ENCODE assay signal across 8 mouse cellular contexts in genomic region chr7:13036806-13037205, GRCm38 (mm10). TPM values are rescaled to one million over a fixed set of nuclear protein-coding genes. Genes with fewer than 3 reads are reported as not detected.
DNase-seq lines count a peak whose midpoint lies in the region; ATAC-seq and TF ChIP-seq lines count a peak whose summit lies in the region.

No protein-coding gene starts in this region.

- H3K4me3 ChIP-seq in heart, embryonic 10.5 days = peak overlapping the region; percentile 85
- H3K4me3 ChIP-seq in E14TG2a.4 (replicated peaks; ENCODE audit: low read length) = peak overlapping the region; percentile 89
- H3K4me3 ChIP-seq in forebrain, embryonic 15.5 days = peak overlapping the region; percentile 90
- peak overlapping the region; percentile 87 for H3K4me3 ChIP-seq in liver, embryonic 15.5 days (replicated peaks)

- 35% methylated on average over 4 of the region's 4 CpGs for WGBS in heart, embryonic 10.5 days
- 49% methylated on average over 4 of the region's 4 CpGs for WGBS in forebrain, embryonic 15.5 days
- WGBS in liver, embryonic 15.5 days (ENCODE audit: insufficient replicate concordance) = 24% methylated on average over 4 of the region's 4 CpGs

- H3K4me2 ChIP-seq in forebrain, embryonic 15.5 days (replicated peaks) = peak overlapping the region; percentile 78
- peak overlapping the region; percentile 86 for H3K4me2 ChIP-seq in liver, embryonic 15.5 days

- DNase-seq in heart, embryonic 10.5 days (ENCODE audit: low spot score) = no peak
- no peak for DNase-seq in heart, postnatal 36 days
- no peak for DNase-seq in right cerebral cortex, postnatal 36 days (ENCODE audit: low spot score in 2 of 2)
- no peak for DNase-seq in cerebellum, postnatal 10 days
- DNase-seq in frontal cortex, postnatal 36 days (ENCODE audit: low spot score in 2 of 2) = no peak

- H3K27ac ChIP-seq in heart, embryonic 10.5 days = peak overlapping the region; percentile 100
- peak overlapping the region; percentile 100 for H3K27ac ChIP-seq in forebrain, embryonic 15.5 days (replicated peaks)
- H3K27ac ChIP-seq in liver, embryonic 15.5 days (replicated peaks) = peak overlapping the region; percentile 98

- H3K36me3 ChIP-seq in heart, embryonic 10.5 days = peaks cover 35% of the 10 kb centered on the region
- H3K36me3 ChIP-seq in E14TG2a.4 (ENCODE audit: insufficient read depth, low read length) = peaks cover 61% of the 10 kb centered on the region
- H3K36me3 ChIP-seq in forebrain, embryonic 15.5 days = peaks cover 31% of the 10 kb centered on the region
- peaks cover 38% of the 10 kb centered on the region for H3K36me3 ChIP-seq in liver, embryonic 15.5 days (replicated peaks)

- H3K27me3 ChIP-seq in heart, embryonic 10.5 days (ENCODE audit: insufficient read depth, poor library complexity, severe bottlenecking) = peaks cover 5% of the 10 kb centered on the region
- H3K27me3 ChIP-seq in E14TG2a.4 (ENCODE audit: insufficient read depth, low read length) = no peaks in the 10 kb centered on the region
- peaks cover 4% of the 10 kb centered on the region; the same call in 1 of the 2 replicates for H3K27me3 ChIP-seq in forebrain, embryonic 15.5 days
- H3K27me3 ChIP-seq in liver, embryonic 15.5 days = peaks cover 10% of the 10 kb centered on the region

- peak overlapping the region; percentile 99 for H3K9ac ChIP-seq in forebrain, embryonic 15.5 days (replicated peaks)
- peak overlapping the region; percentile 98 for H3K9ac ChIP-seq in liver, embryonic 15.5 days

- no peak for ATAC-seq in forebrain, embryonic 15.5 days (replicated peaks)
- ATAC-seq in liver, embryonic 15.5 days (ENCODE audit: insufficient read depth) = no peak

- H3K9me3 ChIP-seq in heart, embryonic 10.5 days = no peaks in the 10 kb centered on the region
- H3K9me3 ChIP-seq in E14TG2a.4 (ENCODE audit: low read length) = no peaks in the 10 kb centered on the region
- H3K9me3 ChIP-seq in forebrain, embryonic 15.5 days = no peaks in the 10 kb centered on the region
- no peaks in the 10 kb centered on the region for H3K9me3 ChIP-seq in liver, embryonic 15.5 days (replicated peaks)

- TF ChIP-seq CTCF in E14TG2a.4 (conservative IDR thresholded peaks at IDR 0.05; ENCODE audit: low read length) = no peak

- intact Hi-C loops in heart, postnatal 36 days (cut with DNase I) = loop anchor here (5.0 kb wide), 1 partner anchor 60 kb away; the partner anchor contains the start of gene Zfp446

- peaks cover 32% of the 10 kb centered on the region for H3K4me1 ChIP-seq in heart, embryonic 10.5 days
- peaks cover 79% of the 10 kb centered on the region for H3K4me1 ChIP-seq in E14TG2a.4 (replicated peaks; ENCODE audit: low read depth, low read length)
- peaks cover 50% of the 10 kb centered on the region for H3K4me1 ChIP-seq in forebrain, embryonic 15.5 days
- H3K4me1 ChIP-seq in liver, embryonic 15.5 days (replicated peaks) = peaks cover 68% of the 10 kb centered on the region

RNA-seq across cellular contexts. Expression of gene Ube2m, which starts 1.3 kb away (rescaled TPM):
- 159 and 189 TPM in 2 replicates for polyA plus RNA-seq in heart, embryonic 10.5 days (2016; fragmentation: Nextera tagmentation; extraction: Ambion mirVana)
- total RNA-seq in heart, postnatal 36 days (2021) = 100 to 1,000 TPM; 198 to 199 TPM
- polyA plus RNA-seq in forebrain, embryonic 15.5 days (2015; fragmentation: Nextera tagmentation; extraction: Ambion mirVana) = 118 and 131 TPM in 2 replicates
- 64.5 and 72.3 TPM in 2 replicates for polyA plus RNA-seq in liver, embryonic 15.5 days (2015; fragmentation: Nextera tagmentation; extraction: Ambion mirVana)

RNA-seq across cellular contexts. Expression of gene Chmp2a, which starts 2.2 kb away (rescaled TPM):
- 129 and 142 TPM in 2 replicates for polyA plus RNA-seq in heart, embryonic 10.5 days (2016; fragmentation: Nextera tagmentation; extraction: Ambion mirVana)
- total RNA-seq in heart, postnatal 36 days (2021) = 100 to 1,000 TPM; 124 to 136 TPM
- polyA plus RNA-seq in forebrain, embryonic 15.5 days (2015; fragmentation: Nextera tagmentation; extraction: Ambion mirVana) = 180 and 184 TPM in 2 replicates
- polyA plus RNA-seq in liver, embryonic 15.5 days (2015; fragmentation: Nextera tagmentation; extraction: Ambion mirVana) = 118 and 120 TPM in 2 replicates

RNA-seq across cellular contexts. Expression of gene Mzf1, which starts 17.8 kb away (rescaled TPM):
- 2.2 and 3.1 TPM in 2 replicates for polyA plus RNA-seq in heart, embryonic 10.5 days (2016; fragmentation: Nextera tagmentation; extraction: Ambion mirVana)
- under 1 TPM; 0.47 to 0.60 TPM for total RNA-seq in heart, postnatal 36 days (2021)
- polyA plus RNA-seq in forebrain, embryonic 15.5 days (2015; fragmentation: Nextera tagmentation; extraction: Ambion mirVana) = 7.9 and 8.7 TPM in 2 replicates
- 0.37 and 0.44 TPM in 2 replicates for polyA plus RNA-seq in liver, embryonic 15.5 days (2015; fragmentation: Nextera tagmentation; extraction: Ambion mirVana)

RNA-seq across cellular contexts. Expression of gene Zbtb45, which starts 27.0 kb away (rescaled TPM):
- polyA plus RNA-seq in heart, embryonic 10.5 days (2016; fragmentation: Nextera tagmentation; extraction: Ambion mirVana) = 18.2 and 20.8 TPM in 2 replicates
- total RNA-seq in heart, postnatal 36 days (2021) = 1 to 10 TPM; 7.9 to 8.8 TPM
- polyA plus RNA-seq in forebrain, embryonic 15.5 days (2015; fragmentation: Nextera tagmentation; extraction: Ambion mirVana) = 40.4 and 44.2 TPM in 2 replicates
- 11.8 and 13.3 TPM in 2 replicates for polyA plus RNA-seq in liver, embryonic 15.5 days (2015; fragmentation: Nextera tagmentation; extraction: Ambion mirVana)

RNA-seq across cellular contexts. Expression of gene Trim28, which starts 37.9 kb away (rescaled TPM):
- polyA plus RNA-seq in heart, embryonic 10.5 days (2016; fragmentation: Nextera tagmentation; extraction: Ambion mirVana) = 219 and 367 TPM in 2 replicates
- 10 to 100 TPM; 83.3 to 95.8 TPM for total RNA-seq in heart, postnatal 36 days (2021)
- 252 and 278 TPM in 2 replicates for polyA plus RNA-seq in forebrain, embryonic 15.5 days (2015; fragmentation: Nextera tagmentation; extraction: Ambion mirVana)
- 75.3 and 89.4 TPM in 2 replicates for polyA plus RNA-seq in liver, embryonic 15.5 days (2015; fragmentation: Nextera tagmentation; extraction: Ambion mirVana)
